Mouse (Mus musculus) cerebellum, adult 2 months (tissue): Measurements from ENCODE around the gene Olfr905. TPM values are rescaled to one million over a fixed set of nuclear protein-coding genes. Genes with fewer than 3 reads are reported as not detected.

ENCODE experiments used
- DNase-seq, 2 experiments: peaks; one replicate each; pipeline ENCODE4 v3.0.0; 2021
- H3K27ac ChIP-seq: fragments of 200-500 bp; 2 replicates; pipeline ENCODE4 v1.5.1; 2012; ENCODE audit warnings: low read length, control low read depth, inconsistent platforms; ENCODE audit not compliant: insufficient read depth
- H3K27me3 ChIP-seq: fragments of 200-500 bp; 2 replicates; pipeline ENCODE4 v1.6.1; 2012; ENCODE audit warnings: inconsistent platforms, mild to moderate bottlenecking, low read length, moderate library complexity; ENCODE audit not compliant: control insufficient read depth, insufficient read depth
- H3K4me1 ChIP-seq: fragments of 200-500 bp; 2 replicates; pipeline ENCODE4 v1.6.1; 2011; ENCODE audit warnings: low read length; ENCODE audit not compliant: control insufficient read depth, insufficient read depth
- H3K4me3 ChIP-seq: fragments of 200-500 bp; replicated peaks from 2 replicates; pipeline ENCODE3; 2011; ENCODE audit warnings: mild to moderate bottlenecking, low read depth, low read length, control low read depth; ENCODE audit not compliant: insufficient read depth
- CTCF ChIP-seq: fragments of 200-500 bp; IDR thresholded peaks from 2 replicates; pipeline ENCODE4 v1.5.1; 2011; ENCODE audit warnings: low read depth, mild to moderate bottlenecking, control low read depth, low read length, moderate library complexity, borderline replicate concordance; ENCODE audit not compliant: insufficient read depth
- POLR2A ChIP-seq: fragments of 200-500 bp; IDR thresholded peaks from 2 replicates; pipeline ENCODE4 v1.6.1; 2011; ENCODE audit warnings: low read length, control low read depth, borderline replicate concordance; ENCODE audit not compliant: insufficient read depth
- WGBS: fragments of 180-500 bp; shearing (Covaris S2); methylation state at CpG from one replicate; pipeline ENCODE4 v1.1.7; 2018; 5-methylcytosine and 5-hydroxymethylcytosine counted together
- polyA plus RNA-seq: library from polyadenylated mRNA; depleted of rRNA; stranded (reverse); fragments of >200 nt; gene quantifications from 2 replicates; pipeline ENCODE4 v1.2.3, GENCODE M21; 2012; rRNA removed

Olfr905 gene
- polyA plus RNA-seq, 1 experiment = not detected

DNA sequence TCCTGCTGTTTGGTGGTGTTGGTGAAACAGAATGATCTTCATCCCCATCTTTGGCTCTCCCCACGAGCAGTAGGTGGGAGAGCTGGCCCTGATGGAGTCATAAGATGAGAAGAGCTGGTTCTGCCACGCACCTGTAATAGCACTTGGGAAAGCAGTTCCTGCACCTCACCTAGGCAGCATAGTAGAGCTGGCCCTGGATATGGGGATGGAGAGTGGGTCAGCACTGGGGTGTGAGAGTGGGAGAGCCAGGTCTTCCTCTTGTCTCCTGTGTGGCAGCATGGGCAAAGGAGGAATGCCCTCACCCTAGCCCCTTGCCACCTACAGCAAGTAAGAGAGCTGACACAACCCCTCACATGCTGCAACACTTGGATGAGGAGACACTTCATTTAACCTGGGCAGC lies 41.4 kb downstream of the Olfr905 start:
- TF ChIP-seq POLR2A (no peak), CTCF (no peak)
- H3K27me3 ChIP-seq = no peaks in the 10 kb centered on the region
- DNase-seq = no peak
- H3K4me3 ChIP-seq = no peak overlapping the region
- 57% methylated on average over 2 of the region's 2 CpGs for WGBS
- no peak overlapping the region for H3K27ac ChIP-seq
- H3K4me1 ChIP-seq = no peaks in the 10 kb centered on the region

DNA sequence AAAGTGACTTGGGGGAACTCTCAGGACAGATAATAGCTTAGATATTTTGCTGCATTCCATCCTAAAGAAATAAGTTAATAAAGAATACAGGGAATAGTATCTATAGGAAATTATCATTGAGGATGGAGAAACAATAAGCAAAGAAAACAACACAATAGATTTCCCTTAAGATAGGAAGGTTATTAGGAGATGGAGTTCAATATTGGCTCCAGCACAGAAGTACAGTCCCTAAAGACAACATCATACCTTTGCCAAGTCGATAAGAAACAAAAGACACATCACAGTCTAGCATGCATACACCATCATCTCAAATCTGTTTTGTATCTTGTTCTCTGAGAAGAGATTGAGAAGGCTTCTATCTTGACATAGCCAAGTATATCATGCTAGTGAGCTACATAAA lies 50.4 kb downstream of the Olfr905 start, which contains the start of gene Olfr911-ps1:
Olfr911-ps1 (plus strand) TSS at position 301 of the 400 bp plus-strand sequence.
- Histone ChIP-seq H3K4me1 (no peaks in the 10 kb centered on the region), H3K4me3 (no peak within 1 kb of the TSS), H3K27ac (no peak within 1 kb of the TSS), H3K27me3 (no peaks in the 10 kb centered on the region)
- TF ChIP-seq POLR2A (no peak), CTCF (no peak)
- WGBS = 49% methylated on average over 1 of the region's 1 CpGs
- DNase-seq = no peak

Other genes starting within 250 kb of the Olfr905 start
- not detected in 2 replicates for gene Olfr143, start 218.3 kb upstream of the Olfr905 start, polyA plus RNA-seq
- gene Olfr895, start 203.3 kb upstream of the Olfr905 start, polyA plus RNA-seq = not detected in 2 replicates
- gene Olfr896-ps1, start 180.0 kb upstream of the Olfr905 start, polyA plus RNA-seq = not detected in 2 replicates
- gene Olfr25, start 142.0 kb upstream of the Olfr905 start, polyA plus RNA-seq = not detected in 2 replicates
- not detected in 2 replicates for gene Olfr898, start 122.7 kb upstream of the Olfr905 start, polyA plus RNA-seq
- not detected in 2 replicates for gene Olfr250, start 104.2 kb upstream of the Olfr905 start, polyA plus RNA-seq
- gene Olfr251, start 94.0 kb upstream of the Olfr905 start, polyA plus RNA-seq = not detected in 2 replicates
- gene Olfr147, start 69.4 kb upstream of the Olfr905 start, polyA plus RNA-seq = not detected in 2 replicates
- not detected in 2 replicates for gene Olfr901, start 41.7 kb upstream of the Olfr905 start, polyA plus RNA-seq
- gene Olfr902, start 23.5 kb upstream of the Olfr905 start, polyA plus RNA-seq = not detected in 2 replicates
- gene Olfr904, start 8.0 kb upstream of the Olfr905 start, polyA plus RNA-seq = not detected in 2 replicates
- gene Olfr906, start 16.0 kb downstream of the Olfr905 start, polyA plus RNA-seq = not detected in 2 replicates
- not detected in 2 replicates for gene Olfr907, start 24.7 kb downstream of the Olfr905 start, polyA plus RNA-seq
- not detected in 2 replicates for gene Olfr911-ps1, start 50.5 kb downstream of the Olfr905 start, polyA plus RNA-seq
- gene Olfr910, start 66.7 kb downstream of the Olfr905 start, polyA plus RNA-seq = not detected in 2 replicates
- gene Olfr912, start 109.1 kb downstream of the Olfr905 start, polyA plus RNA-seq = not detected in 2 replicates
- not detected in 2 replicates for gene Olfr913, start 121.7 kb downstream of the Olfr905 start, polyA plus RNA-seq
- not detected in 2 replicates for gene Olfr914, start 134.0 kb downstream of the Olfr905 start, polyA plus RNA-seq
- gene Olfr916, start 188.8 kb downstream of the Olfr905 start, polyA plus RNA-seq = not detected in 2 replicates
- gene Olfr917, start 194.7 kb downstream of the Olfr905 start, polyA plus RNA-seq = not detected in 2 replicates
- gene Olfr918, start 203.5 kb downstream of the Olfr905 start, polyA plus RNA-seq = not detected in 2 replicates
- not detected in 2 replicates for gene Olfr919, start 232.6 kb downstream of the Olfr905 start, polyA plus RNA-seq
- gene Vwa5a, start 247.2 kb downstream of the Olfr905 start, polyA plus RNA-seq = 8.1 and 8.4 TPM in 2 replicates